Comparison of ENCODE assay signal across 8 mouse cellular contexts in the genomic region with DNA sequence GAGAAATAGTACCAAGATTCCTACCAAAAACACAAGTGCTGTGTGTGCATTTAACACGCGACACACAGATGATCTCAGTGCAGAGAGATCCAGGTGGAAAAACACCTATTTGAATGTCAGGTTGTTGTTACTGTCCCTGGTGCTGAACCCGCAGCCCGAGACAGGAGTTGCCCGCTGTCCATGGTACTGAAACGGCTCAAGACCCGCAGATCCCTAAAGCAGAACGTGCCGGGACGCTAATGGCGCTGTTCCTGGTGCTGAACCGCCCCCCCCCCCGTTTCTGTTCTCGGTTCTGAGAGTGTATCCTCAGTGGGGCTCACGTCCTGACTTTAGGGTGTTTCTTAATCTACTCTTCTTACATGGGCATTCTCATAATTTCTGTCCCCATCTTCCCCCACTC.
DNase-seq lines count a peak whose midpoint lies in the region; ATAC-seq and TF ChIP-seq lines count a peak whose summit lies in the region.

No protein-coding gene starts in this region.

- no peak overlapping the region for H3K9ac ChIP-seq in midbrain, embryonic 14.5 days (replicated peaks; ENCODE audit: low read length)
- H3K9ac ChIP-seq in midbrain, embryonic 16.5 days (ENCODE audit: low read depth, low read length): no peak overlapping the region
- no peak overlapping the region for H3K9ac ChIP-seq in limb, embryonic 14.5 days (ENCODE audit: low read depth, low read length, severe bottlenecking)

- no peaks in the 10 kb centered on the region for H3K4me1 ChIP-seq in midbrain, embryonic 14.5 days (ENCODE audit: control insufficient read depth, insufficient read depth, low read length)
- no peaks in the 10 kb centered on the region for H3K4me1 ChIP-seq in midbrain, embryonic 16.5 days (ENCODE audit: control insufficient read depth, insufficient read depth, low read length)
- H3K4me1 ChIP-seq in limb, embryonic 14.5 days (ENCODE audit: control insufficient read depth, insufficient read depth, low read length): no peaks in the 10 kb centered on the region

- H3K9me3 ChIP-seq in midbrain, embryonic 14.5 days (ENCODE audit: control insufficient read depth, low read length): no peaks in the 10 kb centered on the region
- no peaks in the 10 kb centered on the region for H3K9me3 ChIP-seq in midbrain, embryonic 16.5 days (replicated peaks; ENCODE audit: control insufficient read depth, low read length, poor library complexity, severe bottlenecking)
- H3K9me3 ChIP-seq in limb, embryonic 14.5 days (ENCODE audit: control insufficient read depth, low read length): no peaks in the 10 kb centered on the region

- H3K4me3 ChIP-seq in midbrain, embryonic 14.5 days (replicated peaks; ENCODE audit: low read depth, low read length): no peak overlapping the region
- H3K4me3 ChIP-seq in midbrain, embryonic 16.5 days (ENCODE audit: low read depth, low read length): no peak overlapping the region
- no peak overlapping the region for H3K4me3 ChIP-seq in limb, embryonic 14.5 days (replicated peaks; ENCODE audit: low read length)

- H3K27me3 ChIP-seq in midbrain, embryonic 14.5 days (ENCODE audit: control insufficient read depth, insufficient read depth, low read length): no peaks in the 10 kb centered on the region
- H3K27me3 ChIP-seq in midbrain, embryonic 16.5 days (ENCODE audit: control insufficient read depth, insufficient read depth, low read depth, low read length): no peaks in the 10 kb centered on the region
- H3K27me3 ChIP-seq in limb, embryonic 14.5 days (ENCODE audit: control insufficient read depth, insufficient read depth, low read length): no peaks in the 10 kb centered on the region

- H3K36me3 ChIP-seq in midbrain, embryonic 14.5 days (ENCODE audit: control insufficient read depth, insufficient read depth, low read length): no peaks in the 10 kb centered on the region
- H3K36me3 ChIP-seq in midbrain, embryonic 16.5 days (ENCODE audit: control insufficient read depth, insufficient read depth, low read length): no peaks in the 10 kb centered on the region
- no peaks in the 10 kb centered on the region for H3K36me3 ChIP-seq in limb, embryonic 14.5 days (ENCODE audit: control insufficient read depth, insufficient read depth, low read length)

- H3K27ac ChIP-seq in midbrain, embryonic 14.5 days (replicated peaks; ENCODE audit: low read depth, low read length): no peak overlapping the region
- H3K27ac ChIP-seq in midbrain, embryonic 16.5 days (ENCODE audit: low read length): no peak overlapping the region
- H3K27ac ChIP-seq in limb, embryonic 14.5 days (replicated peaks; ENCODE audit: low read depth, low read length): no peak overlapping the region

- no peak overlapping the region for H3K4me2 ChIP-seq in midbrain, embryonic 14.5 days (ENCODE audit: low read length)
- H3K4me2 ChIP-seq in midbrain, embryonic 16.5 days (ENCODE audit: low read length): no peak overlapping the region
- H3K4me2 ChIP-seq in limb, embryonic 14.5 days (replicated peaks; ENCODE audit: low read depth, low read length, severe bottlenecking): no peak overlapping the region

- ATAC-seq in midbrain, embryonic 14.5 days (ENCODE audit: low FRiP score, low TSS enrichment): no peak
- no peak for ATAC-seq in midbrain, embryonic 16.5 days
- ATAC-seq in limb, embryonic 14.5 days (ENCODE audit: low FRiP score, low read depth): peak; percentile 44; the same call in 1 of the 2 replicates
- no peak for ATAC-seq in inflammation-experienced regulatory T-cells, adult 6 months
- ATAC-seq in erythroid progenitor cell, adult 5-6 weeks (replicated peaks; ENCODE audit: low FRiP score, poor library complexity, severe bottlenecking): no peak

- DNase-seq in midbrain, embryonic 14.5 days: peak; percentile 78
- peak; percentile 53 for DNase-seq in adrenal gland, adult 2 months
- peak; percentile 80 for DNase-seq in gastrocnemius, postnatal 14 days
- DNase-seq in limb, embryonic 14.5 days (ENCODE audit: low spot score): peak; percentile 92
- DNase-seq in retina, embryonic 14.5 days (ENCODE audit: low spot score): peak; percentile 89

- intact Hi-C loops in gastrocnemius, postnatal 14 days (cut with DNase I; ENCODE audit: low total_unique reads): no loop called here

- 4% methylated on average over 15 of the region's 15 CpGs for WGBS in midbrain, embryonic 14.5 days
- WGBS in midbrain, embryonic 16.5 days: 7% methylated on average over 15 of the region's 15 CpGs
- 3% methylated on average over 14 of the region's 15 CpGs for WGBS in limb, embryonic 14.5 days

- TF ChIP-seq POLR2A in limb, embryonic 14.5 days (IDR thresholded peaks at IDR 0.05; ENCODE audit: borderline replicate concordance, extremely low read depth, insufficient read depth, insufficient read length): no peak
